Mouse (Mus musculus): ENCODE data around the gene Mfsd2b. TPM values are rescaled to one million over a fixed set of nuclear protein-coding genes. Genes with fewer than 3 reads are reported as not detected.

Mfsd2b gene
- polyA plus RNA-seq, 2 experiments from 2014 or later: 0.58 to 0.90 TPM

Other genes starting within 250 kb of the Mfsd2b start
- gene Fam228a, start 135.9 kb downstream of the Mfsd2b start, polyA plus RNA-seq (2017; shearing (Covaris generic)): under 1 TPM; 0.47 to 0.80 TPM
- 1 to 10 TPM in 1 of 2 experiments, under 1 TPM in 1; 0.62 to 2.0 TPM for gene Pfn4, start 105.3 kb downstream of the Mfsd2b start, polyA plus RNA-seq (2017; shearing (Covaris generic))
- gene Fam228b, start 105.1 kb downstream of the Mfsd2b start, polyA plus RNA-seq (2017; shearing (Covaris generic)): 1 to 10 TPM in 1 of 2 experiments, not detected in 1; 1.3 TPM
- 100 to 1,000 TPM; 182 to 365 TPM for gene Sf3b6, start 56.8 kb downstream of the Mfsd2b start, polyA plus RNA-seq (2017; shearing (Covaris generic))
- not detected for gene Fkbp1b, start 32.8 kb downstream of the Mfsd2b start, polyA plus RNA-seq (2017; shearing (Covaris generic))
- 10 to 100 TPM; 11.0 to 13.9 TPM for gene Wdcp, start 31.1 kb downstream of the Mfsd2b start, polyA plus RNA-seq (2017; shearing (Covaris generic))
- 10 to 100 TPM in 1 of 2 experiments, 1 to 10 TPM in 1; 8.5 to 12.3 TPM for gene Ubxn2a, start 33.3 kb upstream of the Mfsd2b start, polyA plus RNA-seq (2017; shearing (Covaris generic))
- 10 to 100 TPM; 11.9 to 13.0 TPM for gene Atad2b, start 43.0 kb upstream of the Mfsd2b start, polyA plus RNA-seq (2017; shearing (Covaris generic))

Data from CD4-positive, CD25-positive, alpha-beta regulatory T cell, adult 4 months (primary cell).